Mouse (Mus musculus) Patski (cell line): Measurements from ENCODE around the gene Tnfrsf14. TPM values are rescaled to one million over a fixed set of nuclear protein-coding genes. Genes with fewer than 3 reads are reported as not detected.

Experiments
- ATAC-seq: fragments of 100-300 bp; one replicate; pipeline ENCODE4 v1.8.0; 2021
- CTCF ChIA-PET: fragments of 350-600 bp; sonication (Branson Sonifier 250); formaldehyde crosslinking; loops from one replicate; lab custom pipeline; 2022; ENCODE audit warnings: inconsistent platforms; lab: Charles Lee
- POLR2A ChIA-PET: fragments of 350-600 bp; sonication (Branson Sonifier 250); formaldehyde crosslinking; loops from one replicate; lab custom pipeline; 2022; ENCODE audit warnings: antibody characterized with exemption, inconsistent platforms; lab: Charles Lee
- DNase-seq: peaks from one replicate; pipeline ENCODE4 v3.0.0-alpha.2; 2011; ENCODE audit warnings: low read depth, low spot score
- H3K27me3 ChIP-seq: fragments of 371-371 bp; one replicate; pipeline ENCODE4 v1.5.1; 2021
- CTCF ChIP-seq: fragments of 100-300 bp; IDR thresholded peaks from one replicate; pipeline ENCODE4 v1.5.1; 2021
- in situ Hi-C: fragments of 300-500 bp; cut with MboI; formaldehyde crosslinking; loops from 3 replicates; pipeline ENCODE4 v1.11.1; 2018; ENCODE audit warnings: low pct_unique_long_range_greater_than_20kb, mixed read lengths
- polyA plus RNA-seq: library from polyadenylated mRNA; unstranded; gene quantifications from one replicate; pipeline ENCODE4 v1.2.3, GENCODE M21; 2021

Gene Tnfrsf14
- polyA plus RNA-seq, 1 experiment from 2014 or later = 0.13 TPM

GRCm38 (mm10) chr4:154948940-154949588 is 20.7 kb upstream of the Tnfrsf14 start:
- no peak for ATAC-seq
- in situ Hi-C loops = no loop called here
- ChIA-PET CTCF (interaction anchor here (1.2 kb wide), 1 partner anchor 72 kb away, joined by 5 read pairs; no protein-coding TSS in a partner anchor), POLR2A (no interaction called here)
- DNase-seq = no peak
- TF ChIP-seq CTCF = no peak
- H3K27me3 ChIP-seq = peaks cover 27% of the 10 kb centered on the region

- DNase-seq (no peak), ATAC-seq (no peak)
- TF ChIP-seq CTCF = no peak
- H3K27me3 ChIP-seq = peaks cover 27% of the 10 kb centered on the region
- ChIA-PET POLR2A (no interaction called here), CTCF (interaction anchor here (1.2 kb wide), 1 partner anchor 71 kb away, joined by 5 read pairs; no protein-coding TSS in a partner anchor)
- in situ Hi-C loops = no loop called here
Measured at GRCm38 (mm10) chr4:154948066-154948939, 19.9 kb upstream of the Tnfrsf14 start.

GRCm38 (mm10) chr4:154946319-154946718 is 18.0 kb upstream of the Tnfrsf14 start:
- peak; percentile 58 for ATAC-seq
- TF ChIP-seq CTCF = no peak
- in situ Hi-C loops = no loop called here
- CTCF ChIA-PET = no interaction called here
- no peak for DNase-seq
- H3K27me3 ChIP-seq = peaks cover 23% of the 10 kb centered on the region
- POLR2A ChIA-PET = no interaction called here

- CTCF ChIA-PET = interaction anchor here (2.4 kb wide), 1 partner anchor 122 kb away, joined by 6 read pairs; no protein-coding TSS in a partner anchor
- DNase-seq = peak; percentile 51
- TF ChIP-seq CTCF = peak; percentile 92
- in situ Hi-C loops = loop anchor here (5.0 kb wide), 1 partner anchor 67 kb away; no protein-coding TSS in a partner anchor
- H3K27me3 ChIP-seq = peaks cover 13% of the 10 kb centered on the region
- POLR2A ChIA-PET = no interaction called here
- ATAC-seq = peak; percentile 93
Measured at GRCm38 (mm10) chr4:154944121-154944590, 15.8 kb upstream of the Tnfrsf14 start.

- ChIA-PET CTCF (interaction anchor here (1.3 to 2.4 kb wide), 2 partner anchors 67 to 123 kb away, joined by 3 to 6 read pairs; no protein-coding TSS in a partner anchor), POLR2A (no interaction called here)
- DNase-seq (no peak), ATAC-seq (no peak)
- peaks cover 7% of the 10 kb centered on the region for H3K27me3 ChIP-seq
- no peak for TF ChIP-seq CTCF
- in situ Hi-C loops = loop anchor here (5.0 kb wide), 1 partner anchor 66 kb away; no protein-coding TSS in a partner anchor
Measured at GRCm38 (mm10) chr4:154943323-154944039, 15.1 kb upstream of the Tnfrsf14 start.

- CTCF ChIA-PET = interaction anchor here (1.3 to 2.4 kb wide), 2 partner anchors 66 to 123 kb away, joined by 3 to 6 read pairs; no protein-coding TSS in a partner anchor
Measured at GRCm38 (mm10) chr4:154942632-154943322, 14.4 kb upstream of the Tnfrsf14 start.

GRCm38 (mm10) chr4:154941831-154942230 is 13.5 kb upstream of the Tnfrsf14 start:
- CTCF ChIA-PET = interaction anchor here (2.4 kb wide), 1 partner anchor 124 kb away, joined by 6 read pairs; no protein-coding TSS in a partner anchor
- in situ Hi-C loops = loop anchor here (5.0 kb wide), 1 partner anchor 65 kb away; no protein-coding TSS in a partner anchor
- TF ChIP-seq CTCF = no peak
- ATAC-seq = no peak
- DNase-seq = no peak
- POLR2A ChIA-PET = no interaction called here
- H3K27me3 ChIP-seq = peaks cover 9% of the 10 kb centered on the region

More at GRCm38 (mm10) chr4:154942632-154943322, 14.4 kb upstream of the Tnfrsf14 start:
- ATAC-seq (no peak), DNase-seq (no peak)
- in situ Hi-C loops = loop anchor here (5.0 kb wide), 1 partner anchor 65 kb away; no protein-coding TSS in a partner anchor
- POLR2A ChIA-PET = no interaction called here
- peaks cover 3% of the 10 kb centered on the region for H3K27me3 ChIP-seq
- TF ChIP-seq CTCF = no peak

- ATAC-seq = no peak
- TF ChIP-seq CTCF = no peak
- in situ Hi-C loops = loop anchor here (5.0 kb wide), 1 partner anchor 63 kb away; no protein-coding TSS in a partner anchor
- POLR2A ChIA-PET = no interaction called here
- CTCF ChIA-PET = no interaction called here
- DNase-seq = no peak
- peaks cover 12% of the 10 kb centered on the region for H3K27me3 ChIP-seq
Measured at GRCm38 (mm10) chr4:154940156-154940555, 11.8 kb upstream of the Tnfrsf14 start.

GRCm38 (mm10) chr4:154937746-154938145 is 9.4 kb upstream of the Tnfrsf14 start:
- ATAC-seq (no peak), DNase-seq (no peak)
- in situ Hi-C loops = no loop called here
- ChIA-PET CTCF (interaction anchor here (1.2 kb wide), 1 partner anchor 8 kb away, joined by 3 read pairs; no protein-coding TSS in a partner anchor), POLR2A (interaction anchor here (0.6 kb wide), 2 partner anchors 10 to 35 kb away, joined by 3 to 4 read pairs; no protein-coding TSS in a partner anchor)
- TF ChIP-seq CTCF = no peak
- H3K27me3 ChIP-seq = peaks cover 12% of the 10 kb centered on the region
